Mouse (Mus musculus) fibroblast of lung, adult 2 months (primary cell): ENCODE measurements around the gene Ccdc106.
"Not testable (repeated sequence)": the region's sequence is repeated elsewhere in the genome, so short reads cannot be mapped to it uniquely, and the experiment has no call there.

ENCODE experiments used
- DNase-seq: peaks from one replicate; pipeline ENCODE4 v3.0.0-alpha.2; 2011; ENCODE audit warnings: low read depth

The Ccdc106 gene

DNA sequence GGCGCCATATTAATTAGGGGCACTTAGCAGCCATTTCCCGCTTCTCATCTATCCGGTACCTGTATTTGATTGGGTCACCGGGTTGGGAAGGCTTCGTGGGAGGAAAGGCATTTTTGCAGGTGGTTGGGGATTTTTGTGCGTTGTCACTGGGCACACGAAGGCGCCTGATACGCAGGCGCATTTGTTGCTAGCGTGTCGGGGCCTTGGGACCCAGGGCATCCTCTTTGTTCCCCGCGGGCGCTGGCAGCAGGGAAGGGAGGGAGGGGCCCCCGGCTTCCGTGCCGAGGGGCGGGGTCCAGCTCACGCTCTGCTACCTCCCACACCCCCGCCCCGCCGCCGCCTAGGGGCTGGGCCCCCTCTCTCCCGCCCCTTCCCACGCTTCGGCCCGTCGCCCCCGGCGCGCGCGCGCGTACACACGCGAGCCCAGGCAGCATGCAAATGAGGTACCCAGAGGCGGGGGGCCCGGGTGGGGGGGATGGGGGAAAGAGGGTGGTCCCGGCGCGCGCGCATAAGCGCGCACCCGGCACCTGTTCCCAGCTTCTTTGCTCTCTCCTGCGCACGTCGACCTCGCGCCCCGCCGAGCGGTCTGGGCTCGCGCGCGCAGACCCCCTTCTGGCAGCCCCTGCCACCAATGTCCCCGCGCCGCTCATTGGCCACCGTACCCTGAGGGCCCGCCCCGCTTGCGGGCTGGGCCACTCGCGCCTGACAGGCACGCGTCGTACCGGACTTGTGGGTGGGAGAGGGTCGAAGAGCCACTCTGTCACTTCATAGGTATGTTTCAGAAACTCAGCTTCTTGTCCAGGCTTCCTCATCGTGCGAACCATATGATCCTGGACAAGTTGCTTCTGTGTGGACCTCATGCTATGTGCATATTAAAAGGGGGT is 5.0 kb upstream of the Ccdc106 start, which contains the start of gene Gm44973:
Gene Gm44973 (plus strand): TSS at position 379 of the 884 bp plus-strand sequence.
- DNase-seq: peak; percentile 92

DNA sequence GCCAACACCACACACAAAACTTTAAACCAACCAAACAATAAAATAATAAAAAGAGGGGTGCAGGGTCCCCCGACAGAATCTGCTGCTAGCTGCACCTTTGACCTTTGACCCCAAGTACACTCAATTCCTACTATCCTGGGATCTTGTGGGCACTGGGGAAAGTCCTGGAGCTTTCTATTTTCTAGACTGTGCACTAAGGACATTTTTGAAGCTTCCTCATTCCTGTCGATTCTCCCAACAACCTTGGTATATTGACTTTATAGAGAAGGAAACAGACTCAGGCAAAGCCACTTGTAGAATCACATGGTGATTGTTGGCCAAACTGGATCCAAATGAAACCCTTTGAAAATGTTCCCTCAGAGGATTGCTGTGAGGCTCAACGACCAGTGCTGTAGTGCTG is 4.3 kb upstream of the Ccdc106 start:
- DNase-seq: no peak

DNA sequence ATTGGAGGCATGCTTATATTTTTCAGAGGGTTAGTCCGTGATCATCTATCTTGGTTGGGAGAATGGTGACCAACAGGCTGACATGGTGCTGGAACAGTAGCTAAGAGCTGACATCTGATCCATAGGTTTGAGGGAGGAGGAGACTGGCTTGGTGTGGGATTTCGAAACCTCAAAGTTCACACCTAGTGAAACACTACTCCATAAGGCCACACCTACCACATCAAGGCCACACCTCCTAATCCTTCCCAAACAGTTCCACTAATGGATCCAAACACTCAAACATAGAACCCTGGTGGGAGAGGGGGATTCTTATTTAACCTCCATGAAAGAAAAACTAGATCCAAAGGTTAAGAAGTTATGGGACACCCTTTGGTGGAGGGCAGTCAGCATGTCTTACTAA is 3.4 kb upstream of the Ccdc106 start:
- DNase-seq: no peak

DNA sequence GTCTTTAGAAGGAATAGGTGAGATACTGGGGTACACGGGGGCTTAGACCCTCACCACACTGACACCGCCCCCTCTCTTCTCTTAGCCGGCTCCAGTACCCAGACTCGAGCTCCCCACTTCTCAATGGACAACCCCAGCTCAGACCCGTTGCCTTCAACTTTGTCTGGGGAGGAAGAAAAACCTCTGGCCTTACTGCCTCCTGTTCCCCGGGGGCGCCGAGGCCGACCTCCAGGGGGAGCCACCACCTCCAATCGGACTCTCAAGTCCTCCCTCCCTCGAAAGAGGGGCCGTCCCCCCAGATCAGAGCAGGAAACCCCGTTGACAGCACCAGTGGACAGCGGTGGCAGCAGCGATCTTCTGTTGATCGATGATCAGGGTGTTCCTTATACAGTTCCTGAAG is 3.0 kb upstream of the Ccdc106 start:
- no peak for DNase-seq

DNA sequence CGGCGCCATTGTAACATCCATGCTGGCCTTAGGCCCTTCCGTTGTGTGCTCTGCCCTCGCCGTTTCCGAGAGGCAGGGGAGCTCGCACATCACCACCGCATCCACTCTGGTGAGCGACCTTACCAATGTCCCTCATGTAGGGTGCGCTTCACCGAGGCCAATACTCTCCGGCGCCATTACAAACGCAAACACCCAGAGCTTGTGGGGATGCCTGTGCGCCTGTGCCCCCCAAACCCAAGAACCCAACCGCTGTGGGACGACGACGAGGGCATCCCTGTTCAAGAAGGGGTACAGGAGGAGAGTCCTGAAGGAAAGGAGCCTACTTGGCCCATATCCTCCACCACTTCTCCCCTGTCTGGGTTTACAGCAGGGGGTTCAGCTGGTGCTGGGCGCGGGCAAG is 2.4 kb upstream of the Ccdc106 start:
- DNase-seq: no peak

DNA sequence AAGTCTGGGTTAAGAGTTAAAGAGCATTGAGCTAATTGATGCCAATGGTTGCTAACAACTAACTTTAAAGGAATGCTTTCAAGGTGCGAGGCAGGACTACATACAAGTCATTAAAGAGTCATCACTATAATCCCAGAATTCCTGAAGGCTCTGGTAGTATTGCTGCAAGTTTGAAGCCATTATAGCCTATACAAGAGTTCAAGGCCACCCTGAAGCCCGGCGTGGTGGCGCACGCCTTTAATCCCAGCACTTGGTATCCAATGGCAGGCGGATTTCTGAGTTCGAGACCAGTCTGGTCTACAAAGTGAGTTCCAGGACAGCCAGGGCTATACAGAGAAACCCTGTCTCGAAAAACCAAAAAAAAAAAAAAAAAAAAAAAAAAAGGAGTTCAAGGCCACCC is 777 bp upstream of the Ccdc106 start:
- not testable (repeated sequence) for DNase-seq

DNA sequence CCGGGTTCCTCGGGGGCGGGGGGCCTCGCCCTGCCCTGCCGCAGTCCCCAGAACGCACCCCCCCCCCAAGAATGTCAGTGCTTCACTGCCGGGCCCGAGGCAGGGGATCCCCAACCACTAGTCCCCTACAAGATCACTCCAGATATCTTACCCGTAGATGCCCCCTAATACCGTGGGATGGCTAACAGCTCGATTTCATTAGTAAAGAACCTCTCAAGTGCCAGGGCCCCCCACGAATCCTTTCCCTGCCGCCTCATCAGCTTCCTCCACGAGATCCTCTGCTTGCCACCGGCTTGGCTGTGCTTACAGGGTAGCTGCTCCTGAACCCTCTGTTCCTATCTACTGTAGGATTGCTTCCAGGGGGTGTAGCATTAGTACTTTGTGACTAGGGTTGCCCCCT is 332 bp downstream of the Ccdc106 start:
- DNase-seq: no peak

DNA sequence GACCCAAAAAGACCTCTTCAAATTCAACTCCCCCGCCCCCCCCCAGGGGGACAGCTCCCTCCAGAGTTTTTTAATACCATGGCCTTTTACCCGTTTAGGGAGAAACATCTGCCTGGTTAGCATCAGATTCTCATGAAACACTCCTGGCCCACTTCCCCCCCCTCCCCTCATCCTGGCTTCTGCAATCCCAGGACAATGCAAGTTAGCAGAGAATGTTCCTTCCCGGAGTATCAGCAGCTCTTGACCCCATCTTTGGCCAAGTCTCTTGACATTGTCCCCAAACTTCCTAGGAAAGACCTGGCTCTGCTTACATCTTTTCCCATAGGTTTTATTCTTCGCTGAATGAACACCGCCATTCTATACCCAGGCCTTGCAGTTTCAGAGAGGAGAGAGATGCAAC is 844 bp downstream of the Ccdc106 start:
- DNase-seq: no peak

DNA sequence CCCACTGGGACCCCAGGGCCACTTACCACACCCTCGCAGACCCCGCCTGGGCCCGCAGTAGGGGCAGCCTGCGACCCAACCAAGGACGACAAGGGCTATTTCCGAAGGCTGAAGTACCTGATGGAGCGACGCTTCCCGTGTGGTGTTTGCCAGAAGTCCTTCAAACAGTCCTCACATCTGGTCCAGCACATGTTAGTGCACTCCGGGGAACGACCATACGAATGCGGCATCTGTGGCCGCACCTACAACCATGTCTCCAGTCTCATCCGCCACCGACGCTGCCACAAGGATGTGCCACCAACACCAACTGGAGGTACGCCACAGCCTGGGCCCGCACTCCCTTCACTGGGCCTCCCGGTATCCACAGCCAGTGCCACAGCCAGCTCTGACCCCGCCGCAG is 9.2 kb downstream of the Ccdc106 start:
- no peak for DNase-seq

DNA sequence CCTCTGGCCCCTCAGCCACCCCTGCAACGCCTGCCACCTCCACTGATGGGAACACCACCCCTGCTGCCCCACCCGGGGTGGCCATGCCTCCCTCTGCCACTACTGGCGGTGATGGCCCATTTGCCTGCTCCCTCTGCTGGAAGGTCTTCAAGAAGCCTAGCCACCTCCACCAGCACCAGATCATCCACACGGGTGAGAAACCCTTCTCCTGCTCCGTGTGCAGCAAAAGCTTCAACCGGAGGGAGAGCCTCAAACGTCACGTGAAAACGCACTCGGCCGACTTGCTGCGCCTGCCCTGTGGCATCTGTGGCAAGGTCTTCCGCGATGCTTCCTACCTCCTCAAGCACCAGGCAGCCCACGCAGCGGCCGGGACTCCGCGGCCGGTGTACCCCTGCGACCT is 9.6 kb downstream of the Ccdc106 start:
- no peak for DNase-seq

DNA sequence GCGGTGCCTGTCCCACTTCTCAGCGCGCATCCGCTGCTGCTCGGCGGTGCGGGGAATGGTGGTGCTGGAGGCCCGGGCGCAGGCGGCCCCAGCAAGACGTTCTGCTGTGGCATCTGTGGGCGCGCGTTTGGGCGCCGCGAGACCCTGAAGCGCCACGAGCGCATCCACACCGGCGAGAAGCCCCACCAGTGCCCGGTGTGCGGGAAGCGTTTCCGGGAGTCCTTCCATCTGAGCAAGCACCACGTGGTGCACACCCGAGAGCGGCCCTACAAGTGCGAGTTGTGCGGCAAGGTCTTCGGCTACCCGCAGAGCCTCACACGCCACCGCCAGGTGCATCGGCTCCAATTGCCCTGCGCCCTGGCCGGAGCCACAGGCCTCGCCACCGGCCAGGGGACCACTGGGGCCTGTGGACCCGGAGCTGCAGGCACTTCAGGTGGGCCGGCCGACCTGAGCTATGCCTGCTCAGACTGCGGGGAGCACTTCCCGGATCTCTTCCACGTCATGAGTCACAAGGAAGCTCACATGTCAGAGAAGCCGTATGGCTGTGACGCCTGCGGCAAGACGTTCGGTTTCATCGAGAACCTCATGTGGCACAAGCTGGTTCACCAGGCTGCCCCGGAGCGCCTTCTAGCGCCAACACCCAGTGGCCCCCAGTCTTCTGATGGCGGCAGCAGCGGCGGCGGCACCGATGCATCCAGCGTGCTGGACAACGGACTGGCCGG is 10.4 kb downstream of the Ccdc106 start:
- DNase-seq: no peak

DNA sequence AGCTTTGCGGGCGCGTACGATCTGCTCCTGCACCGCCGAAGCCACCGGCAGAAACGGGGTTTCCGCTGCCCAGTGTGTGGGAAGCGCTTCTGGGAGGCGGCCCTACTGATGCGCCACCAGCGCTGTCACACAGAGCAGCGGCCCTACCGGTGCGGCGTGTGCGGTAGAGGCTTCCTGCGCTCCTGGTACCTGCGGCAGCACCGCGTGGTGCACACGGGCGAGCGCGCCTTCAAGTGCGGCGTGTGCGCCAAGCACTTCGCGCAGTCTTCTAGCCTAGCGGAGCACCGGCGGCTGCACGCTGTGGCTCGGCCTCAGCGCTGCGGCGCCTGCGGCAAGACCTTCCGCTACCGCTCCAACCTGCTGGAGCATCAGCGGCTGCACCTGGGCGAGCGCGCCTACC is 11.1 kb downstream of the Ccdc106 start:
- DNase-seq: no peak

DNA sequence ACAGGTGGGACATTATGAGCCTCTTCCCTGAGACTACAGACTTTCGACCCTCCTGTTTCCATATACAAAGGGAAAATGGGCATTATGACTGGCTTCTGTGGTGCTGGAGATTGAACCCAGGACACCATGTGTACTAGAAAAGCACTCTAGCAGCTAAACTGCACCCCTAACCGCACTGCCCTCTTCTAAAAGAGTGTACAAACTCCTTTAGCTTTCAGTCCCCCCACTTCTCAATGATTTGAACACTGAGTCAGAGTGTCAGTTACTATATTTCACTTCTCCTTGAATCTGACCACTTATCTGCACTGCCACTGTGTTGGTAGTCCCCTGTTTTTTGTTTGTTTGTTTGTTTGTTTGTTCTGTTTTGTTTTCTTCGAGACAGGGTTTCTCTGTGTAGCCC is 13.5 kb downstream of the Ccdc106 start, which contains the start of gene 4632433K11Rik:
Gene 4632433K11Rik (plus strand): TSS at position 301 of the 400 bp plus-strand sequence.
- no peak for DNase-seq

DNA sequence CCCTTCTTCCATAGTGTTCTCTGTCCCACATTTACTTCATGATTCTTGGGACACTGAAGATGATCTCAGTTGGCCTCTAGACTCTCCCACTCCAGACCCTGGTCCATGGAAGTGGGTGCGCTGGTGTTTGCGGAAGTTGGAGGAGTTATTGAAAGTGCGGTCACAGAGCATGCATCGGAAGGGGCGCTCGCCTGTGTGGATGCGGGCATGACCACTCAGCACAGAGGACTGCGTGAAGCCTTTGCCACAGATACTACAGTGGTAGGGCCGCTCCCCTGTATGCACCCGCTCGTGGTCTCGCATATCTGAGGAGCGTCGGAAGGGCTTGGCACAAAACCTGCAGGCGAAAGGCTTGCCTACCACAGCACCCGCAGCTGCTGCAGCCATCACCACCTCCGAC is 15.3 kb downstream of the Ccdc106 start:
- DNase-seq: no peak

DNA sequence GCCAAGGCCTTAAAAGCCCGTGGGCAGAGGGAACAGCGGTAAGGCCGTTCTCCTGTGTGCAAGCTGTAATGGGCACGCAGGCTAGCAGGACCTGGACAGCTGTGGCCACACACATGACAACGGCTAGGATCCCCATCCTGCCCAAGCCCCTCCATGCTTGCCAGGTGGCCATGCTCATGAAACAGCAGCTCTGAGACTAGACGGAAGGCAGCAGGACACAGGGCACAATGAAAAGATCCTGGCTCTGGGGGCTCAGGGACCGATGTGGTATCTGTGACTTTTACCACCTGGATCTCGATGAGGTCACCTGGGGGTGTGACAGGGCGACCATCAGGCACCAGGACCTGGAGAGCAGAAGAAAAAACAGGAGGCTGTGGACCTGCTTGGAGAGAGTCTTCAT is 15.8 kb downstream of the Ccdc106 start:
- no peak for DNase-seq

DNA sequence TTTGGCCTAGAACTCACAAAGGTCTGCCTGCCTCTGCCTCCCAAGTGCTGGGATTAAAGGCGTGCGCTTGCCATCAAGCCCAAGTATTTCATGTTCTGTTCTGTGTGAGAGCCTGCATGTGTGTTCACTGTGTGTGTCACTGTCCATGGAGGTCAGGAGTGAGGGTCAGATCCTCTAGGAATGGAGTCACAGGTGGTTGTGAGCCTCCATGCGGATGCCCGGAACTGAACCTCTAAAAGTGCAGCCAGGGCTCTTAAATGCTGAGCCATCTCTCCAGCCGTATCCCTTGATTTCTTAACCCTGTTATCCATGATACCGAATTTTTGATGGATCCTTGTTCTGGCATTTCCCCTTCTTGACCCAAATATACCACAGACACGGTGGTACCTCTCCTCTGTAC is 16.7 kb downstream of the Ccdc106 start:
- no peak for DNase-seq

DNA sequence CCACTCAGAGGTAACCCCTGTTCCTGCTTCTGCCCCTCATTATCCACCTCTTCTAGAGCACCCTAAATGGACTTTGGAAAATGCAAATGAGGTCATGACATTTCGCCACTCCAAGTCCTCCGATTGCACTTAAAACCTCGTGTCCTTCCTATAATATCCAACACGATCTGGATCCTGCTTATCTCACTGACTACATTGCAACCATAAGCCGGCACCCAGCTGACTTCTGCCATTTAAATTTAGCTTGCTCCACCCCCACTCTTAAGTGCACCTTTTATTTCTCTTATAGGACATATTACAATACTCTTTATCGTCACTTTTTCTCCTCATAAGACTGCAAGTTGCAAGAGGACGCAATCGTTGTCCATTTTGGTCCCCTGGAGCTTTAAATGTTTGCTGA is 17.1 kb downstream of the Ccdc106 start:
- DNase-seq: no peak

DNA sequence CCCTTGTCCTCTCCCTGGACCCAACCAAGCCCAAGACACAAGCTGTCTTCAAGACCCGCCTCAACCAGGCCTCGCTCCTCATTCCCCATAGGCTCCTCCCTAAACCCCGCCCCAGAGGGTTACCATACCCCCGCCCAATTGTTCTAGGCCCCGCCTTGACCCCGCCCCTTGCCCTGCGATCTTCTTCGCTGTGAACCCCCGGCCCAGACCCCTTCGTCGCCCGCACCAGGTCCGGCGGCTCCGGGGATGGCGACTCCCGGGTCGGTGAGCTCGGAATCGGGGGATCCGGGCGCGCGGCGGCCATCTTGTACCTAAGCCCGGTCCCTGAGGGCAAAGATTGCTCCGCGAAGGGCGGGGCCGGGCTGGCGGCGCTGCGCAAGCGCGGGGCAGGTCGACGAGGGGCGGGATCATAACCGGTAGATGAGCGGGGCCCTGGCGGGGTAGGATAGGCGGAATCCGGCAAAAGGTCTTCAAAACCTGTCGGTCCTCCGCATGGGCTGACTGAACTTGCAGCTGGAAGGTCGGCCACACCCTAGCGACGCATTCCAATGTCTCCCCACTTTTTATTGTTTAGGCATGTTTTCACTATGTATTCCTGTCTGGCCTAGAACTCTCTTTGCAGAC is 17.9 kb downstream of the Ccdc106 start, which contains the start of gene Zfp784:
Gene Zfp784 (minus strand): TSS at position 338 of the 624 bp plus-strand sequence.
- peak; percentile 77 for DNase-seq

DNA sequence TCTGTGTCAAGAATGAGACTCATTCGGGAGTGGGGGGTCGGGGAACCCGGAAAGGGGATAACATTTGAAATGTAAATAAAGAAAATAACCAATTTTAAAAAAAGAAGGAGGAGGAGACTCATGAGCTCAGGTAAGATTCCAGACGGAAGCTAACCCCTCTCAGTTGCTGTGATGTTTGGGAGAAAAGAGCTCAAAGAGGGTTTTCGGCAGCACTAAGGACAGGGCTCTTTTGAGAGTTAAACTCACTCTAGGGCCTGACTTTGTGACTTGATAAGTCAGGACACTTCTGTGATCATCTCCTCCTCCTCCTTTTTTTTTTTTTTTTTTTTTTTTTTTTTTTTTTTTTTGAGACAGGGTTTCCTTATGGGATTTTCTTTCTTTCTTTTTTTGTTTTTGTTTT is 18.6 kb downstream of the Ccdc106 start:
- no peak for DNase-seq

DNA sequence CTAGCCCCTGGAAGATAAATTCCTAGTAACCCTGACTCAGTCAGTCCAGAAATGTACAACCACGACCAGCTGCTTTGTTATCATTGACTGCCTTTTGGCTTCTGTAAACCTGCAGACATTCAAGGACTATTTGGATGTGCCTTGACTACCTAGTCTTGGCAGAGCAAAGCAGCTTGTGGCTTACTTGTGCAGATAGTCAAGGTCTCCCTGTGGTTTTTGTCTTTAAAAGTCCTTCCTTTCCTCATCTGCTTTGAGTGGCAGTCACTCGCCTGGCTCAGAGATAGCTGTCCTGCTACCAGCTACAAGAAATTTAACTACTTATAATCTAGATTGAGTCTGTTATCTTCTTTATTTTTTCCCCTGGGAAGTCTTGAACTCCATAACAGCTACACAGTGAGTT is 24.6 kb downstream of the Ccdc106 start:
- no peak for DNase-seq

DNA sequence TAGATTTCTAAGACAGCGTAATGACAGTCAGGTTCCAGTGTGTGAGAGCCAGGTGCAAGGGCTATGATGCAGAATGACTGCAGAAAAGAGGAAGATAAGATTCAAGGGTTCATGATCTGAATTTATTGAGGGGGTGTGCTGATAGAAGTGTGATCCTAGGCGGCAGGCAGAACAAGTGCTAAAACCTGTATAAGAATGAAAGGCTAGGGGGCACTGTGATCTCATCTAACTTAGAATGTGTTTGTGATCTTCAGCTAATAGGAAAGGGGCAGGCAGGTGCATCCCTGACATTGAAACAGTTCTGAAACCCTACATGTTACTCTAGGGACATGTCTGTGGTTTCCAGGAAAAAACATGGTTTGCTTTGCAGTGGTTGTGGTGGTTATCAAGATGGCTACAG is 25.8 kb downstream of the Ccdc106 start:
- DNase-seq: no peak

DNA sequence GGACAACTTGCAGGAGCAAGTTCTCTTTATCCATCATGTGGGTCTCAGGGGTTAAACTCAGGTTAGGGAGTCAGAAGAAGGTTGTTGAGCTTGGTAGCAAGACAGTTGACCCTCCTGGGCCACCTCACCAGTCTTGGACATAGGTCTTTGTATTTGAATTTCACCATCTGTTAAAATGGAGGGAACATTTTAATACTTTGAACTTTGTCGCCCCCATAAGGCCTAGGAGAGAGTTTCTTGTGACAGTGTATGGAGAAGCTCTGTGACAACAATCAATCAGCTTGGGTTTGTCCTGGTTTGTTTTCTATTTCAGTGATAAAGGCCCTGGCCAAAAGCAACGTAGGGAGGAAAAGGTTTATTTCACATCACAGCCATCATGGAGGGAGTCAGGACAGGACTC is 27.0 kb downstream of the Ccdc106 start:
- no peak for DNase-seq
